Comparison of ENCODE assay signal across 27 mouse cellular contexts in the genomic region with DNA sequence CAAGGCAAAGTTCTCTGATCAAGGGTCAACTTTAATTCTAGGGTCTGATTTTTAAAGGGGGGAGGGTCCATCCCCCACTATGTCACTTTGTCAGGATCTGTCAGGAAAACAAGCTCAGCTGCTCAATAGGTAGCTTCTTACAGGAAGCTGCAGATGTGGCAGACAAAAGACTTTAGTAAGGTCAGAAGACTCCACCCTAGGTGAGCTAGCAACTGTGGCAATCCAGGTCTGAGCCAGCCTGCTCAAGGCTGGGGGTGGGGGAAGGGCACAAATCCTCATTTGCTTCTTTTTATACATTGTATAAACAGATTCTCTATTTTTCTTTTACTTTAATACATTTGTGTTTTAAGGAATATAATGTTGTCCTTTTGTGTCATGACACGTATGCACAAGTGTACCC.
"Had no signal": no experiment of that assay in that cellular context is flagged by ENCODE, and none has a peak within 500 bp of the region (broad histone marks: within the 10 kb centered on the region; RNA-seq: fewer than 3 reads in every experiment).

No protein-coding gene starts in this region.

- ATAC-seq: hindbrain, embryonic 16.5 days; inflammation-experienced regulatory T-cells, adult 6 months; intestine, embryonic 15.5 days; intestine, postnatal 0 days had no signal

- H3K4me2 ChIP-seq: heart, embryonic 12.5 days; hindbrain, embryonic 14.5 days; intestine, embryonic 15.5 days; limb, embryonic 12.5 days; liver, embryonic 11.5 days; liver, embryonic 13.5 days; liver, embryonic 15.5 days had no signal

- H3K4me1 ChIP-seq: heart, embryonic 10.5 days; heart, embryonic 12.5 days; intestine, embryonic 15.5 days; limb, embryonic 10.5 days; limb, embryonic 12.5 days; liver, embryonic 13.5 days; liver, embryonic 15.5 days had no signal

- DNase-seq: gastrocnemius, adult 2 months; gastrocnemius, postnatal 10 days; gastrocnemius, postnatal 25 days; heart, adult 18-20 months; heart, postnatal 10 days; heart, postnatal 36 days; kidney, adult 18-20 months; kidney, adult 8-10 months; kidney, postnatal 10 days; kidney, postnatal 25 days; kidney, postnatal 4 days; layer of hippocampus, adult 9-11 months; layer of hippocampus, postnatal 36 days; liver; liver, embryonic 13.5 days had no signal

- H3K9me3 ChIP-seq: heart, embryonic 10.5 days; heart, embryonic 12.5 days; intestine, embryonic 15.5 days; limb, embryonic 10.5 days; limb, embryonic 12.5 days; liver, embryonic 13.5 days; liver, embryonic 15.5 days had no signal

- H3K36me3 ChIP-seq: heart, embryonic 10.5 days; heart, embryonic 12.5 days; intestine, embryonic 15.5 days; limb, embryonic 10.5 days; limb, embryonic 12.5 days; liver, embryonic 13.5 days; liver, embryonic 15.5 days had no signal

- H3K9ac ChIP-seq: heart, embryonic 12.5 days; hindbrain, embryonic 14.5 days; intestine, embryonic 15.5 days; limb, embryonic 12.5 days; liver, embryonic 13.5 days; liver, embryonic 15.5 days had no signal

- H3K27me3 ChIP-seq: heart, embryonic 12.5 days; intestine, embryonic 15.5 days; limb, embryonic 12.5 days; liver, embryonic 13.5 days; liver, embryonic 15.5 days had no signal

- H3K27ac ChIP-seq: gastrocnemius, adult 2 months; heart, embryonic 10.5 days; hindbrain, embryonic 14.5 days; intestine, embryonic 15.5 days; layer of hippocampus, adult 2 months; limb, embryonic 10.5 days; limb, embryonic 12.5 days; liver, embryonic 13.5 days; liver, embryonic 15.5 days had no signal

- H3K4me3 ChIP-seq: gastrocnemius, adult 2 months; heart, embryonic 10.5 days; heart, embryonic 12.5 days; intestine, embryonic 15.5 days; layer of hippocampus, adult 2 months; limb, embryonic 10.5 days; limb, embryonic 12.5 days; liver, embryonic 13.5 days; liver, embryonic 15.5 days had no signal
